Mouse (Mus musculus): ENCODE measurements around the gene Ubl3. TPM values are rescaled to one million over a fixed set of nuclear protein-coding genes. Genes with fewer than 3 reads are reported as not detected.

The Ubl3 gene
- total and polyA plus RNA-seq, 2 experiments from 2014 or later, result 79.3 to 122 TPM

- ATAC-seq (no peak), DNase-seq (no peak)
- H3K4me1 ChIP-seq (ENCODE audit: insufficient read depth), result no peaks in the 10 kb centered on the region
- WGBS, result 62% methylated on average over 5 of the region's 5 CpGs
- no peak for TF ChIP-seq CTCF (IDR thresholded peaks at IDR 0.05; ENCODE audit: low read depth)
- 0 out of 2 replicates have a peak, but pooled peaks cover 4% of the 10 kb centered on the region for H3K9me3 ChIP-seq (ENCODE audit: low read length)
- H3K4me2 ChIP-seq (ENCODE audit: low read depth), result no peak overlapping the region
- no peak overlapping the region; the same call in 1 of the 2 replicates for H3K27ac ChIP-seq (ENCODE audit: low read depth, low read length)
- no peaks in the 10 kb centered on the region for H3K27me3 ChIP-seq (ENCODE audit: insufficient read depth, low read length)
- H3K9ac ChIP-seq, result no peak overlapping the region
- peaks cover 8% of the 10 kb centered on the region; the same call in 1 of the 2 replicates for H3K36me3 ChIP-seq (ENCODE audit: insufficient read depth)
- H3K4me3 ChIP-seq (ENCODE audit: low read depth, low read length), result no peak overlapping the region
Observed at GRCm38 (mm10) chr5:148499616-148500015, 53.0 kb downstream of the Ubl3 start.

DNA sequence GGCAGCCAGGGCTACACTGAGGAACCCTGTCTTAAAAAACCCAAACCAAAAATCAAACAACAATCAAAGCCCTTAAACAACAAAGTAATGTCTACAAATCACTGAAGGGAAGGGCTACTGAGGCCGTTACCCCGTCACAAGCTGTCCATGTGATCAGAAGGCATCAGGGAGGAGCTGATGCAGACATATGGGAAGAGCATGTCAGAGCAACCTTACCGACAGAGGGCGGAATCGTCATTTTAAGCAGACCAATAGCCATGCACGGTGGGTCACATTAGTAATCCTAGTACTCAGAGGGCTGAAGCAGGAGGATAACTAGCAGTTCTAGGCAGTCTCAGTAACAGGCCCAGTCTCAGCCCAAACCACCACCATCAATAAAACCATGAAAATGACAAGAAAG lies 56.6 kb downstream of the Ubl3 start:
- Histone ChIP-seq H3K4me3 (ENCODE audit: low read depth, low read length) (no peak overlapping the region), H3K36me3 (ENCODE audit: insufficient read depth) (no peaks in the 10 kb centered on the region), H3K27ac (ENCODE audit: low read depth, low read length) (no peak overlapping the region), H3K4me2 (ENCODE audit: low read depth) (no peak overlapping the region), H3K9ac (no peak overlapping the region), H3K27me3 (ENCODE audit: insufficient read depth, low read length) (no peaks in the 10 kb centered on the region), H3K9me3 (ENCODE audit: low read length) (0 out of 2 replicates have a peak, but pooled peaks cover 4% of the 10 kb centered on the region), H3K4me1 (ENCODE audit: insufficient read depth) (no peaks in the 10 kb centered on the region)
- 90% methylated on average over 6 of the region's 6 CpGs for WGBS
- DNase-seq (no peak), ATAC-seq (no peak)
- no peak for TF ChIP-seq CTCF (IDR thresholded peaks at IDR 0.05; ENCODE audit: low read depth)

DNA sequence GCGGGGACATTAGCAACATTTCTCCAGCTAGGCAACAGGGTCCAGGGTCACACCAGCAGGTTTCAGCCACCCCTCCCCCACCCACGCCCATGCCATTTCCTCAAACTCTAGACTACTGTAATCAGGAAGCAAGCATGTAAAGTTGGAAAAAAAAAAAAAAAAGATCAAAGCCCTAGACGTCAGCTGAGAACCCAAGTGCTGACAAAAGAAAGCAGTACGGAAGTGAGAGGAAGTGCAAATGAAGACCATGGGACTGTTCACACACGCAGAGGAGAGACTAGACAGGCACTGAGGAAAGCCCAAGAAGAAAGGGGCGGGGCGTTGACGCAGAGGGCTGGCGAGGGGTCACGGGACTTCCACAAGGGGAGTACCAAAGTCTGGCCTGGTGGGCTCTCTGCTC lies 57.4 kb downstream of the Ubl3 start:
- Histone ChIP-seq H3K36me3 (ENCODE audit: insufficient read depth) (no peaks in the 10 kb centered on the region), H3K9ac (no peak overlapping the region), H3K4me2 (ENCODE audit: low read depth) (no peak overlapping the region), H3K27ac (ENCODE audit: low read depth, low read length) (no peak overlapping the region), H3K4me1 (ENCODE audit: insufficient read depth) (no peaks in the 10 kb centered on the region), H3K9me3 (ENCODE audit: low read length) (0 out of 2 replicates have a peak, but pooled peaks cover 4% of the 10 kb centered on the region), H3K4me3 (ENCODE audit: low read depth, low read length) (no peak overlapping the region), H3K27me3 (ENCODE audit: insufficient read depth, low read length) (no peaks in the 10 kb centered on the region)
- TF ChIP-seq CTCF (IDR thresholded peaks at IDR 0.05; ENCODE audit: low read depth), result no peak
- DNase-seq (no peak), ATAC-seq (no peak)
- 68% methylated on average over 10 of the region's 10 CpGs for WGBS

GRCm38 (mm10) chr5:148494249-148494648 lies 58.3 kb downstream of the Ubl3 start:
- TF ChIP-seq CTCF (IDR thresholded peaks at IDR 0.05; ENCODE audit: low read depth), result no peak
- WGBS, result 86% methylated on average over 5 of the region's 5 CpGs

DNA sequence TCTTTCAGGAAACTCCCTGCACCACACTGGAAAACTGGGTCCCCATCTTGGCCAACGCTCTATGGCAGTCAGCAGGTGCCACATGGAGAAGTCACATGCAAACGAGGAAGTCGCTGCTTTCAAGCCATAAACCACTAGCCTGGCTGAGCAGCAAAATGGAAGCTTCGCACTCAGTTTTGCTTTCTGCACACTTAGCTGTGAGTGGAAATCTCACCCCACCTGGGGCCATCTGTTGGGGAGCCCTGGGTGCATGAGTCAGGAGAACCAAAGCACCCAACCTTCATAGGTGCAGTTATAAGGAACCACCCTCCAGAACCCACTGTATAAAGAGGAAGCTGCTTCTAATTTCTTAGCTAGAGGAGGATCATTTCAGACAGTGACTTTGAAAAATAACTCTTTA lies 59.6 kb downstream of the Ubl3 start:
- H3K4me1 ChIP-seq (ENCODE audit: insufficient read depth), result no peaks in the 10 kb centered on the region; the same call in 1 of the 2 replicates
- no peak overlapping the region for H3K4me2 ChIP-seq (ENCODE audit: low read depth)
- no peaks in the 10 kb centered on the region for H3K36me3 ChIP-seq (ENCODE audit: insufficient read depth)
- no peak overlapping the region for H3K27ac ChIP-seq (ENCODE audit: low read depth, low read length)
- 93% methylated on average over 4 of the region's 4 CpGs for WGBS
- no peak for TF ChIP-seq CTCF (IDR thresholded peaks at IDR 0.05; ENCODE audit: low read depth)
- DNase-seq (no peak), ATAC-seq (no peak)
- no peaks in the 10 kb centered on the region for H3K27me3 ChIP-seq (ENCODE audit: insufficient read depth, low read length)
- 0 out of 2 replicates have a peak, but pooled peaks cover 4% of the 10 kb centered on the region for H3K9me3 ChIP-seq (ENCODE audit: low read length)
- no peak overlapping the region for H3K9ac ChIP-seq
- no peak overlapping the region for H3K4me3 ChIP-seq (ENCODE audit: low read depth, low read length)

More at GRCm38 (mm10) chr5:148494249-148494648, 58.3 kb downstream of the Ubl3 start:
- no peak overlapping the region for H3K4me3 ChIP-seq (ENCODE audit: low read depth, low read length)
- no peaks in the 10 kb centered on the region for H3K27me3 ChIP-seq (ENCODE audit: insufficient read depth, low read length)
- 0 out of 2 replicates have a peak, but pooled peaks cover 4% of the 10 kb centered on the region for H3K9me3 ChIP-seq (ENCODE audit: low read length)
- no peak overlapping the region for H3K27ac ChIP-seq (ENCODE audit: low read depth, low read length)
- H3K4me1 ChIP-seq (ENCODE audit: insufficient read depth), result no peaks in the 10 kb centered on the region; the same call in 1 of the 2 replicates
- DNase-seq (no peak), ATAC-seq (no peak)
- no peak overlapping the region for H3K4me2 ChIP-seq (ENCODE audit: low read depth)
- H3K9ac ChIP-seq, result no peak overlapping the region
- H3K36me3 ChIP-seq (ENCODE audit: insufficient read depth), result no peaks in the 10 kb centered on the region

DNA sequence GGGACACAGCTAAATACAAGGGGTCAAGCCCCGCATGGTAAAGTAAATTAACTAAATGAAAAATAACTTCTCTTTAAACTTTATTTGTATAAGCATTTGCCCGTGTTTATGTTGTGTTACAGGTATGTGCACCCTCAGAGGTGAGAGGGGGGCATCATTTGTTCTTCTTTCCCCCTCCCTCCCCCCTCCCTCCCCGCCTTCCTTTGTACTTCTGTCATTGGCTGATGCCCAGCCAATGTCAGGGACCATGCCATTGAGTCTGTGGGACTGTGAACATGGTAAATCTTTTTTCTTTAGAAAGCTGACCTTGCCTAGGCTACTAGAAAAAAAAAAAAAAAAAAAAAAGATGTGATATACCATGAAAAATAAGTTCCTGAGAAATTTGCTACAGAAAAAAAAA lies 62.2 kb downstream of the Ubl3 start:
- DNase-seq, result no peak

GRCm38 (mm10) chr5:148489724-148490193 lies 62.8 kb downstream of the Ubl3 start:
- ATAC-seq, result peak; percentile 83
- H3K4me3 ChIP-seq (ENCODE audit: low read depth, low read length), result no peak overlapping the region
- DNase-seq, result peak; percentile 74
- peak overlapping the region; percentile 23 for H3K4me2 ChIP-seq (ENCODE audit: low read depth)
- no peaks in the 10 kb centered on the region; the same call in 1 of the 2 replicates for H3K4me1 ChIP-seq (ENCODE audit: insufficient read depth)
- TF ChIP-seq CTCF (IDR thresholded peaks at IDR 0.05; ENCODE audit: low read depth), result no peak
- no peaks in the 10 kb centered on the region for H3K9me3 ChIP-seq (ENCODE audit: low read length)
- no peak overlapping the region for H3K9ac ChIP-seq
- 34% methylated on average over 10 of the region's 10 CpGs for WGBS
- H3K27me3 ChIP-seq (ENCODE audit: insufficient read depth, low read length), result no peaks in the 10 kb centered on the region
- no peak overlapping the region for H3K27ac ChIP-seq (ENCODE audit: low read depth, low read length)
- no peaks in the 10 kb centered on the region for H3K36me3 ChIP-seq (ENCODE audit: insufficient read depth)

More for the DNA sequence above, 62.2 kb downstream of the Ubl3 start:
- ATAC-seq, result no peak
- H3K27ac ChIP-seq (ENCODE audit: low read depth, low read length), result no peak overlapping the region
- H3K4me1 ChIP-seq (ENCODE audit: insufficient read depth), result no peaks in the 10 kb centered on the region; the same call in 1 of the 2 replicates
- no peaks in the 10 kb centered on the region for H3K36me3 ChIP-seq (ENCODE audit: insufficient read depth)
- no peaks in the 10 kb centered on the region for H3K27me3 ChIP-seq (ENCODE audit: insufficient read depth, low read length)
- WGBS, result 69% methylated on average over 3 of the region's 3 CpGs
- H3K4me2 ChIP-seq (ENCODE audit: low read depth), result no peak overlapping the region
- TF ChIP-seq CTCF (IDR thresholded peaks at IDR 0.05; ENCODE audit: low read depth), result no peak
- H3K4me3 ChIP-seq (ENCODE audit: low read depth, low read length), result no peak overlapping the region
- H3K9ac ChIP-seq, result no peak overlapping the region
- H3K9me3 ChIP-seq (ENCODE audit: low read length), result no peaks in the 10 kb centered on the region

Data from forebrain, postnatal 0 days (tissue).